Mouse (Mus musculus) forebrain, embryonic 15.5 days (tissue): ENCODE measurements around the gene Snx21. TPM values are rescaled to one million over a fixed set of nuclear protein-coding genes. Genes with fewer than 3 reads are reported as not detected.

ENCODE experiments used
- ATAC-seq: fragments of 200-750 bp; cut with Nextera tagmentation; replicated peaks from 2 replicates; pipeline ENCODE4 v1.8.0; 2017; ENCODE audit warnings: mild to moderate bottlenecking, moderate TSS enrichment, moderate library complexity
- H3K27ac ChIP-seq: fragments of 300-500 bp; sonication (generic); replicated peaks from 2 replicates; pipeline ENCODE4 v1.5.1; 2015; ENCODE audit warnings: mild to moderate bottlenecking, inconsistent platforms
- H3K27me3 ChIP-seq: fragments of 300-500 bp; sonication (generic); 2 replicates; pipeline ENCODE4 v1.6.1; 2015; ENCODE audit warnings: inconsistent platforms
- H3K36me3 ChIP-seq: fragments of 300-500 bp; sonication (generic); 2 replicates; pipeline ENCODE4 v1.6.1; 2015; ENCODE audit warnings: mild to moderate bottlenecking, inconsistent platforms
- H3K4me1 ChIP-seq: fragments of 300-500 bp; sonication (generic); 2 replicates; pipeline ENCODE4 v1.6.1; 2015; ENCODE audit warnings: inconsistent platforms
- H3K4me2 ChIP-seq: fragments of 300-500 bp; sonication (generic); replicated peaks from 2 replicates; pipeline ENCODE4 v1.6.1; 2015; ENCODE audit warnings: mild to moderate bottlenecking, inconsistent platforms
- H3K4me3 ChIP-seq: fragments of 300-500 bp; sonication (generic); 2 replicates; pipeline ENCODE4 v1.5.1; 2015; ENCODE audit warnings: mild to moderate bottlenecking, inconsistent platforms
- H3K9ac ChIP-seq: fragments of 300-500 bp; sonication (generic); replicated peaks from 2 replicates; pipeline ENCODE4 v1.6.1; 2015; ENCODE audit warnings: mild to moderate bottlenecking, inconsistent platforms
- H3K9me3 ChIP-seq: fragments of 300-500 bp; sonication (generic); 2 replicates; pipeline ENCODE4 v1.6.1; 2016; ENCODE audit warnings: inconsistent platforms
- WGBS: fragments of 180-500 bp; shearing (Covaris S2); methylation state at CpG from one replicate; pipeline ENCODE4 v1.1.7; 2015; ENCODE audit warnings: mixed read lengths; 5-methylcytosine and 5-hydroxymethylcytosine counted together
- polyA plus RNA-seq: library from polyadenylated mRNA; unstranded; fragments of >200 nt; fragmentation: Nextera tagmentation; extraction: Ambion mirVana; gene quantifications from 2 replicates; pipeline ENCODE4 v1.2.1, GENCODE M21; 2015

The Snx21 gene
- polyA plus RNA-seq, 1 experiment from 2014 or later: 29.8 TPM

DNA sequence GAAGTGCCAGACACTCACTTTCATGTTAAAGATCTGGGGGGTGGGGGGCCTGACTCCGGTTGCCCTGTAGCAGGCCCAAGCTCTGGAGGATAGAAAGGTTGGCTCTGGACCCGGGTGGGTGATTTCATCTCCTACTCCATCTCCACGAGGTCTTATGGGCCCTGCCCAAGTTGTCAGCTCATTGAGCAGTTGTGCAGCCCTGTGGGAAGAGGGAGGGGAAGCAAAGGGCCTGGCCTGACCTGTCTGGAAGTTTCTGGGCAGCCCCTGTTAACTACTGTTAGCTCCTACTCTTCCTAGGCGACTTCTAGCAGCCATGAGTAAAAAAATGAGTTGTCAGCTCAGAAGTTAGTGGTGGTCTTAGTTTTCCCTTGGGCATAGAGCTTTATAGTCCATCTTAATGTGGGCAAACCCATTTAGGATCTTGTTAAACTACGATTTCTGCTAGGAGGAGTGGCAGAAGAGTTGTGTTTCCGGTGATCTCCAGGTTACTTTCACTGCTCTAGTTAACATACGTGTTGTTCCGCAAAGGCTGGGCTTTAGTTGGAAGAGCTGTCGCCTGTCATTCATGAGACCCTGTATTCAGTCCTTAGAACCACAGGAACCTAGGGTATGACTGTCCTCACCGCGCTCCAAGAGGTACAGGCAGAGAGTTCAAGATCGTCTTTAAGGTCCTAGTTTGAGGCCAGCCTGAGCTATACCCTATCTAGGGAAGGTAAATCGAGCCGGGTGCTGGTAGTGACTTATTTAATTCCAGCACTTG, 12.2 kb upstream of the Snx21 start:
- H3K27me3 ChIP-seq: no peaks in the 10 kb centered on the region
- WGBS: 81% methylated on average over 14 of the region's 14 CpGs
- H3K4me1 ChIP-seq: peaks cover 25% of the 10 kb centered on the region
- H3K4me3 ChIP-seq: no peak overlapping the region
- H3K9ac ChIP-seq: no peak overlapping the region
- no peak overlapping the region for H3K4me2 ChIP-seq
- H3K27ac ChIP-seq: no peak overlapping the region
- peaks cover under 1% of the 10 kb centered on the region for H3K36me3 ChIP-seq
- ATAC-seq: no peak
- H3K9me3 ChIP-seq: no peaks in the 10 kb centered on the region

DNA sequence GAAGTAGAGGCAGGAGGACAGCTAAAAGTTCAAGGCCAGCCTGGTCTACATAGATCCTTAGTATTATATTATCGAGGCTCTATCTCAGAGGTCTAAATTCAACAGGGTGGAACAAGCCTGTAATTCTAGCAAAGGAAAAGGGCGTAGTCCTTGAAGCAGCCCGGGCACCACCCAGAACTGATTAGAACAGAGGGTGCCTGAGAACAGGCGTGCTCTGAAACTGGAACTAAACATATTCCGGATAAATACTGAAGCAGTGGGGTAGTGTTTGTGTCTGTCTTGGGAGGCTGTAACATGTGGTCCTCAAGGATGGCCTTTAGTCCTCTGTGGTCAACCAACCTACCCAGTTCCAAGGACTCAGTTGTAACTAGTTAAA, 11.6 kb upstream of the Snx21 start:
- no peak for ATAC-seq
- no peaks in the 10 kb centered on the region for H3K27me3 ChIP-seq
- H3K27ac ChIP-seq: no peak overlapping the region
- H3K9ac ChIP-seq: no peak overlapping the region
- no peak overlapping the region for H3K4me3 ChIP-seq
- peaks cover 25% of the 10 kb centered on the region for H3K4me1 ChIP-seq
- 88% methylated on average over 5 of the region's 5 CpGs for WGBS
- no peaks in the 10 kb centered on the region for H3K9me3 ChIP-seq
- no peaks in the 10 kb centered on the region for H3K36me3 ChIP-seq
- no peak overlapping the region for H3K4me2 ChIP-seq

DNA sequence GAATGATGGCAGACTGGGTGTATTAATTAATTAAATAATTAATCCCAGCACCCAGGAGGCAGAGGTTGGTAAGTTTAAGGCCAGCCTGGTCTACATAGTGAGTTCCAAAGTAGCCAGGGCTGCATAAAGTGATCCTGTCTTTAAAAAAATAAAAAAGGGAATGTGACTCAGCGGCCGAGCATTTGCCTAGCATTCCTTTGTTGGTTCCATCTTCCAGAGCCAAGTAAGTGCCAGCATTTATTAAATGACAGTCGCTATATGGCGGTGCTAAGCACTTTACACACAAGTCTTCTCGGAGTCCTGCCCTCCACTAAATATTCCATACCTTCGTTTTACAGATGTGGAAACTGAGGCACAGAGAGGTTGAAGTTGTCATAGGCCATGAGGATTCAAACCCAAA, 9.5 kb upstream of the Snx21 start:
- H3K4me2 ChIP-seq: no peak overlapping the region
- no peak overlapping the region for H3K4me3 ChIP-seq
- no peaks in the 10 kb centered on the region for H3K27me3 ChIP-seq
- peaks cover 12% of the 10 kb centered on the region for H3K4me1 ChIP-seq
- no peak overlapping the region for H3K27ac ChIP-seq
- H3K36me3 ChIP-seq: no peaks in the 10 kb centered on the region
- WGBS: 90% methylated on average over 6 of the region's 6 CpGs
- H3K9ac ChIP-seq: no peak overlapping the region
- no peaks in the 10 kb centered on the region for H3K9me3 ChIP-seq
- ATAC-seq: no peak

DNA sequence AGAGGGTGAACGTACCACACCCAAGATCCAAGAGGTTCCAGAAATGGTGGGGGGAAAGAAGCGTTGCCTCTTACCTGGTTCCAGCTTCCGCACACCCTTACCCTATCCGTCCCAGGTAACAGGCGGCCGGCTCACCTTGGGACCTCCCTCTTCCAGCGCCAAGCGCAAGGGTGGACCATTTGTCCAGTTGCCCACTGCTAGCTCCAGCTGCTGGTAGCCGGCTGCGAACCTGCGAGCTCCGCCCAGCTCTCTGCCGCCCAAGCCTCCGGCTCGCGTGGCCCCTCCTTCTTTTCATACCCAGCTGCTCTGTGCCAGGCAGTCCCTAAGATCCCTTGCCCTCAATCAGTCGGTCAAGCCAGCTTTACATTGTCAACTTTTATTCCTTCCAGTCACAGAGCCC, 8.8 kb upstream of the Snx21 start:
- Histone ChIP-seq H3K27me3 (no peaks in the 10 kb centered on the region), H3K4me2 (no peak overlapping the region), H3K27ac (no peak overlapping the region), H3K4me3 (no peak overlapping the region), H3K4me1 (peaks cover 6% of the 10 kb centered on the region), H3K9me3 (no peaks in the 10 kb centered on the region), H3K9ac (no peak overlapping the region), H3K36me3 (no peaks in the 10 kb centered on the region)
- ATAC-seq: no peak
- whole genome bisulfite sequencing: 72% methylated on average over 17 of the region's 17 CpGs

DNA sequence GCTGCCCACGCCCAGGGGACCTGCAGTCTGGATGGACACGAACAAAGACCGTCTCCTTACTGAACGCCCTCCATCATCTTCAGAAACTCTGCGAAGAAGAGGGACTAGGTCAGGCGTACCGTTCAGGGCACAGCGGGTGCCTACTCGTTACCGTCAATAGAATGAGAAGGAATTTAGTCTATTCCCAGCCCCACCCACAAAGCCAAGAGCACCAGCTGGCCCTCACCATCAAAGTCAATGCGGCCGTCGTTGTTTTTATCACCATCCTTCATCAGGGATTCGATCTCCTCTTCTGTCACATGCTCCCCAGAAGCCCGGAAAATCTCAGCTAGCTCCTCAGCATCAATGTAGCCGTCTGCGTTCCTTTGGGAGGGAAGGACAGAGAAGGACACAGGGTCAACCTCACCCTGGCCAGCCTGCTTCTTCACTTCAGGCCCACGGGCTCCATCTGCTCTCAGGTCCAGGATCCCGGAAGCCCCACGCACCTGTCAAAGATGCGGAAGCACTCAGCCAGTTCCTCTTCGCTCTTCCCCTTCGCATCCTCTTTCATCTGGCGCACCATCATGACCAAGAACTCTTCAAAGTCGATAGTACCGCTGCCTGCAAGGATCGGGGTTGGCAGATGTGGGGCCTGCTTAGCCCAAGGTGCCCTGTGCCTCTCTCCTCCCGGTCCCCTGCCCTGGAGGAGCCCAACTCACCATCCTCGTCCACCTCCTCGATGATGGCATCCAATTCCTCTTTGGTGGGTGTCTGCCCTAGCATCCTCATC, 8.2 kb upstream of the Snx21 start:
- 85% methylated on average over 30 of the region's 30 CpGs for WGBS
- H3K36me3 ChIP-seq: no peaks in the 10 kb centered on the region
- no peaks in the 10 kb centered on the region for H3K9me3 ChIP-seq
- no peak overlapping the region for H3K4me3 ChIP-seq
- H3K27ac ChIP-seq: no peak overlapping the region
- no peak overlapping the region for H3K4me2 ChIP-seq
- no peak overlapping the region for H3K9ac ChIP-seq
- ATAC-seq: no peak
- H3K27me3 ChIP-seq: no peaks in the 10 kb centered on the region
- no peaks in the 10 kb centered on the region for H3K4me1 ChIP-seq

DNA sequence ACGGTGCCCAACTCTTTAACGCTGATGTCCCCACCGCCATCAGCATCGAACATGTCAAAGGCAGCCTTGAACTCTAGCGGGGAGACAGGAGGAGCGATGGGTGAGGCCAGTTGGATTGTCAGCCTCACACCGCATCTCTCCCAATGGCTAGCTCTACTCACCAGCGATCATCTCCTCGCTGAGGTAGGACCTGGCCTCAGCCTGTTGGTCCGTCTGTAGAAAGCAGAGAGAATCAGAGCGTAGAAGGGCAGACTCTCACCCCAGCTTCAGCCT, 7.7 kb upstream of the Snx21 start:
- H3K36me3 ChIP-seq: no peaks in the 10 kb centered on the region
- no peak for ATAC-seq
- H3K9ac ChIP-seq: no peak overlapping the region
- 95% methylated on average over 11 of the region's 11 CpGs for WGBS
- H3K4me1 ChIP-seq: no peaks in the 10 kb centered on the region
- H3K4me3 ChIP-seq: no peak overlapping the region
- no peak overlapping the region for H3K4me2 ChIP-seq
- no peaks in the 10 kb centered on the region for H3K9me3 ChIP-seq
- no peak overlapping the region for H3K27ac ChIP-seq
- H3K27me3 ChIP-seq: no peaks in the 10 kb centered on the region

DNA sequence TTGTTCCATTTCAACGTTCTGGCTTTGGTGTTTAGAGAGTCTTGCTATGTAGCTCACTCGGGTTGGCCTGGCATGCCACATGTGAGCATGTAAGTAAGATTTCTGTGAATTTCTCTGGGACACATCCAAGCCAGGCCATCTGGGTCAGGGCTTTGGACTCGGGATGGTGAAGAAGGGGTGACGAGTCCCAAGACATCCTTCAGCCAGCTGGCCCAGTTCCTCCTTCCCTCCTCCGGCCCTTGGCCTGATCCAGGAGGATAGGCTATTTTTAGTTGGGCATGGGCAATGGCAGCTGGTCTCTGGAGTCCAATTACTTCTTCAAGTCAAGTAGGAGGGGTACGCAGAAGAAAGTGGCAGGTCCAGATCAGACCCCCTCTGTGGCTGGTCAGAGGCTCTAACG, 6.8 kb upstream of the Snx21 start:
- Histone ChIP-seq H3K9me3 (no peaks in the 10 kb centered on the region), H3K4me1 (no peaks in the 10 kb centered on the region), H3K36me3 (no peaks in the 10 kb centered on the region), H3K4me2 (no peak overlapping the region), H3K27ac (no peak overlapping the region), H3K4me3 (no peak overlapping the region), H3K9ac (no peak overlapping the region), H3K27me3 (no peaks in the 10 kb centered on the region)
- WGBS: 89% methylated on average over 7 of the region's 7 CpGs
- no peak for ATAC-seq

DNA sequence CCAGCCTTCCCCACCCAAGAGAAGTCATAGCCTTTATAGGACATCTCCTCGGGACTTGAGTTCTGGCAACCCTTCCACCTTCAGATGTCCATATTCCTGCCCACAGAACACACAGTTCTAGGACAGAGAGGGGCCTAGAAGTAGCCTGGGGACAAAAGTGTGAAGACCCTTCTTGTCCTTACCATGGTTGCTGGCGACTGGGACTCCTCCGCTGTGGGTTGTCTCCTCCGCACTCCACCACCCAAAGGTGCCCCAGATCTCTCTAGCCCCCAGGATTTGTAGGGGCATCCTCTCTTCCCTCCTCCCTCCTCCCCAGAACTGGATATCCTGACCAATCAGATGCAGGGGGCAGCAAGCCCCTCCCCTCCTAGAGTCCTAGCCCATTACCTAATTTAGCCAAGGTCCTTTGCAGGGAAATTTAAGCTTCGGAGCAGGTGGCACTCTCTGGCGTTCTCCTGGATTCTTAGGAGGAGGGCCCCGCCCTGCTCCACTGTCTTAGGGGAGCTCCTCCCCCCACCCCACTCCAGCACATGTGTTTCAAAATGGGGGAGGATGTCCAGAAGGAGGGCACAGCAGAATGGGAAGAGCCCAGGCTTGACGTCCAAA, 6.0 kb upstream of the Snx21 start, which contains the start of gene Tnnc2:
Gene Tnnc2, minus strand, starts transcription at position 487 of the 606 bp plus-strand sequence.
- no peak for ATAC-seq
- no peaks in the 10 kb centered on the region for H3K36me3 ChIP-seq
- H3K4me1 ChIP-seq: no peaks in the 10 kb centered on the region
- 69% methylated on average over 8 of the region's 8 CpGs for WGBS
- H3K9me3 ChIP-seq: no peaks in the 10 kb centered on the region
- H3K27me3 ChIP-seq: no peaks in the 10 kb centered on the region
- H3K9ac ChIP-seq: no peak within 1 kb of the TSS
- no peak within 1 kb of the TSS for H3K27ac ChIP-seq
- H3K4me2 ChIP-seq: no peak within 1 kb of the TSS
- H3K4me3 ChIP-seq: no peak within 1 kb of the TSS

DNA sequence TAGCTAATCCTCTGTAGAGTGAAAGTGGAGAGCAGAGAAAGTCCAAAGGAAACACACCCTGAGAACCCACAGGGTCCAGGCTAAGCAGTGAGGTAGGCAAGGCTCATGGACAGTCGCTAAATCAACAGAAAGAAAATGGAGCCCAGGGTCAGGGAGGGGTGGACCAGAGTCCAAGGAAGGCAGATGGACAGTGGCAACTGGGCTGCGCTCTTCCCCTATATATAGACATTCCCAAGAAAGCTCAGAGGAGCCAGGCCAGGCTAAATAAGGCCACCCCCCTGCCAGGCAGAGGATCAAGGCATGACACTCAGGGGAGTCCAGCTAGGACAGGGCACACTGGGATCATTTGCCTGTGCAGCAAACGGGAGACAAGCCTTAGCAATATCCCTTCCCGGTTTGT, 3.7 kb upstream of the Snx21 start:
- peaks cover 15% of the 10 kb centered on the region for H3K4me1 ChIP-seq
- H3K9ac ChIP-seq: no peak overlapping the region
- no peaks in the 10 kb centered on the region for H3K36me3 ChIP-seq
- no peaks in the 10 kb centered on the region for H3K27me3 ChIP-seq
- no peak overlapping the region for H3K4me2 ChIP-seq
- WGBS: 74% methylated on average over 4 of the region's 4 CpGs
- no peak overlapping the region for H3K4me3 ChIP-seq
- H3K9me3 ChIP-seq: no peaks in the 10 kb centered on the region
- H3K27ac ChIP-seq: no peak overlapping the region
- ATAC-seq: no peak

DNA sequence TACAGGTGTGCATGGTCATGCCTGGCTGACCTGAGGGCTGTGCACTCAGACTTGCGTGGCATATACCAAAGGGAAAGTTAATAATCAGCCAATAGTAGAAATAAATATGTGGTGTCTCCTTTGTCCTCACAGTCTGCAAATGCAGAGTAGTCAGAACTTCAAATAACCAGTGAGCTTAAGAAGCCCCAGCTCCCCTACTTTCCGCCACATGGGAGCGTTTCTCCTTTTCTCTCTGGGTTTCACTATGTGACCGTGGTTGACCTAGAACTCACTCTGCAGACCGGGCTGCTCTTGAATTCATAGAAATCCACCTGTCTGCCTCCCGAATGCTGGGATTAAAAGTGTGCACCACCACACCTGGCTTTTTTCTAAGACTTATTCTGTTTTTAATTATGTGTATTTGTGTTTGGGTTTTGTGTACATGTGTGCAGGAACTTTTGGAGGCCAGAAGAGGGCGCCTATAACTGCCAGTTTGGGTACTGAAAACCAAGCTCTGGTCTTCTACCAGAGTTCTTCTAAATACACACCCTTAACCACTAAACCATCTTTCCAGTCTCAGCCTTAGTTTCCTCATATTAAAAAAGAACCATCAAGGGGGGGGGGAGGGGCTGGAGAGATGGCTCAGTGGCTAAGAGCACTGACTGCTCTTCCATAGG, 1.6 kb upstream of the Snx21 start:
- peaks cover 19% of the 10 kb centered on the region for H3K4me1 ChIP-seq
- no peaks in the 10 kb centered on the region for H3K9me3 ChIP-seq
- no peak overlapping the region for H3K4me3 ChIP-seq
- no peak overlapping the region for H3K9ac ChIP-seq
- no peak overlapping the region for H3K27ac ChIP-seq
- WGBS: 79% methylated on average over 7 of the region's 7 CpGs
- no peak for ATAC-seq
- H3K36me3 ChIP-seq: no peaks in the 10 kb centered on the region
- no peaks in the 10 kb centered on the region for H3K27me3 ChIP-seq
- H3K4me2 ChIP-seq: no peak overlapping the region

DNA sequence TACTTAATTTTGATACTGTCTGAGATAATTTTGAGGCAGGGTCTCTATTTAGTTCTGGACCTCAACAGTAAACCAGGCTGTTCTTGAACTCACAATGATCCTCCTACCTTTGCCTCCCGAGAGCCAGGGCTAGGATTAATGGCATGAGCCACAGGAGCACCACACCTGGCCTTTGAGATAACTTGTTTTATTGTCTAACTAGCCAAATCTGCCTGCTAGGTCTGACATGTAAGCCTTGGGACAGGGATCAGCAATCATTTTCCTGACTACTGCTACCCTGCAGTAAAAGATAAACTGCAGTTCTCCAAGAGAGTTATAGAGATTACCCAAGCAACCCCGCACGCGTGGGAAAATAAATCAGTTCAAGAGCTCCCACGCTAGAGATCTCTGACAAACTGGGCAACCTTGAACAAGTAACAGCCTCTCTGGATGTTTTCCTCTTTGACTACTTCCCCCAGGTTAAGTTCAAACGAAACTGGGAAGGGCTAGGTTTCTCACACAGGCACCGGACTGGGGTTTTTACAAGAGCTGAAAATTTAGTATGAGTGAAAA, 678 bp upstream of the Snx21 start:
- no peaks in the 10 kb centered on the region for H3K27me3 ChIP-seq
- H3K4me3 ChIP-seq: peak overlapping the region; percentile 77
- peak overlapping the region; percentile 70 for H3K4me2 ChIP-seq
- peak overlapping the region; percentile 68 for H3K9ac ChIP-seq
- no peaks in the 10 kb centered on the region for H3K36me3 ChIP-seq
- WGBS: 14% methylated on average over 7 of the region's 7 CpGs
- ATAC-seq: no peak
- H3K4me1 ChIP-seq: peaks cover 19% of the 10 kb centered on the region
- no peak overlapping the region for H3K27ac ChIP-seq
- no peaks in the 10 kb centered on the region for H3K9me3 ChIP-seq

DNA sequence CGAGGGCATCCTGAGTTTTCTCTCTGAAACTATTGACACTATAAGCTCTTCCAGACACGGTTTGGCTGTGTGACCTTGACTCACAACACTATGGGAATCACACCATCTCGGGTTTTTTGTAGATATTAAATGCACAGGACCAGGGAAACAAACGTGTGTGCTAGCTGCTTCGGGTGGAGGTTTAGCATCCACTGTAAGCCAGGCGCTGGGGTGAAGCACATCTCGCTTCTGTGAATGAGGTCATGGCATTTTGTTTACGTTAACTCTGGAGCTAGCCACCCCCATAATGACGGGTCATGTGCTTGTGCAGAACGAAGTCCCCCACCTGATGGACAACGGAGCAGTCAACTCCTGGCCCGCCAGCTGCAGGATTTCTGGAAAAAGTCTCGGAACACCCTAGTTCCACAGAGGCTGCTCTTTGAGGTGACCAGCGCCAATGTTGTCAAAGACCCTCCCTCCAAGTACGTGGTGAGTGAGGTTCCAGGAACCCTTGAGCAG, 814 bp downstream of the Snx21 start:
- ATAC-seq: peak; percentile 26
- Histone ChIP-seq H3K27me3 (no peaks in the 10 kb centered on the region), H3K36me3 (peaks cover 9% of the 10 kb centered on the region; the same call in 1 of the 2 replicates), H3K4me1 (peaks cover 19% of the 10 kb centered on the region), H3K4me3 (peak overlapping the region; percentile 77), H3K27ac (peak overlapping the region; percentile 73; the same call in 1 of the 2 replicates), H3K4me2 (peak overlapping the region; percentile 70), H3K9me3 (no peaks in the 10 kb centered on the region), H3K9ac (peak overlapping the region; percentile 68)
- WGBS: 10% methylated on average over 15 of the region's 15 CpGs
